Mouse (Mus musculus) intestine, embryonic 16.5 days (tissue): ENCODE results near the gene Zcchc4. TPM values are rescaled to one million over a fixed set of nuclear protein-coding genes. Genes with fewer than 3 reads are reported as not detected.

Source experiments
- ATAC-seq: fragments of 200-750 bp; cut with Nextera tagmentation; 2 replicates; pipeline ENCODE4 v1.8.0; 2017; ENCODE audit warnings: moderate TSS enrichment, moderate library complexity
- H3K27ac ChIP-seq: fragments of 300-500 bp; sonication (generic); 2 replicates; pipeline ENCODE4 v1.5.1; 2014; ENCODE audit warnings: mild to moderate bottlenecking, low read length
- H3K27me3 ChIP-seq: fragments of 300-500 bp; sonication (generic); replicated peaks from 2 replicates; pipeline ENCODE4 v1.6.1; 2014; ENCODE audit warnings: low read length, control low read depth, mixed read lengths; ENCODE audit not compliant: control insufficient read depth, insufficient read depth
- H3K36me3 ChIP-seq: fragments of 300-500 bp; sonication (generic); 2 replicates; pipeline ENCODE4 v1.6.1; 2014; ENCODE audit warnings: low read length, control low read depth; ENCODE audit not compliant: control insufficient read depth, insufficient read depth
- H3K4me1 ChIP-seq: fragments of 300-500 bp; sonication (generic); 2 replicates; pipeline ENCODE4 v1.6.1; 2014; ENCODE audit warnings: low read length, control low read depth, mixed read lengths; ENCODE audit not compliant: control insufficient read depth, insufficient read depth
- H3K4me2 ChIP-seq: fragments of 300-500 bp; sonication (generic); 2 replicates; pipeline ENCODE4 v1.6.1; 2014; ENCODE audit warnings: low read depth, low read length, control low read depth
- H3K4me3 ChIP-seq: fragments of 300-500 bp; sonication (generic); 2 replicates; pipeline ENCODE4 v1.5.1; 2014; ENCODE audit warnings: mild to moderate bottlenecking, low read length
- H3K9ac ChIP-seq: fragments of 300-500 bp; sonication (generic); 2 replicates; pipeline ENCODE4 v1.6.1; 2014; ENCODE audit warnings: low read depth, low read length
- H3K9me3 ChIP-seq: fragments of 300-500 bp; sonication (generic); 2 replicates; pipeline ENCODE4 v1.6.1; 2016; ENCODE audit warnings: low read length, control low read depth; ENCODE audit not compliant: control insufficient read depth
- WGBS: fragments of 180-500 bp; shearing (Covaris S2); extraction: QIAGEN DNeasy Blood & Tissue Kit; methylation state at CpG from one replicate; pipeline ENCODE4 v1.1.7; 2014; 5-methylcytosine and 5-hydroxymethylcytosine counted together
- polyA plus RNA-seq: library from polyadenylated mRNA; unstranded; fragments of >200 nt; fragmentation: Nextera tagmentation; extraction: Ambion mirVana; gene quantifications from 2 replicates; pipeline ENCODE4 v1.2.1, GENCODE M21; 2015

The Zcchc4 gene
- 10.8 and 11.6 TPM in 2 replicates for polyA plus RNA-seq

GRCm38 (mm10) chr5:52775237-52775636 is at the start of gene Zcchc4:
Zcchc4 (plus strand) TSS chr5:52775409.
- no peak within 1 kb of the TSS for H3K4me3 ChIP-seq
- no peaks in the 10 kb centered on the region for H3K9me3 ChIP-seq
- H3K27me3 ChIP-seq = no peaks in the 10 kb centered on the region
- no peak within 1 kb of the TSS for H3K9ac ChIP-seq
- no peak within 1 kb of the TSS for H3K4me2 ChIP-seq
- no peak for ATAC-seq
- H3K4me1 ChIP-seq = no peaks in the 10 kb centered on the region
- peaks cover 2% of the 10 kb centered on the region; the same call in 1 of the 2 replicates for H3K36me3 ChIP-seq
- 63% methylated on average over 8 of the region's 8 CpGs for WGBS
- no peak within 1 kb of the TSS for H3K27ac ChIP-seq

DNA sequence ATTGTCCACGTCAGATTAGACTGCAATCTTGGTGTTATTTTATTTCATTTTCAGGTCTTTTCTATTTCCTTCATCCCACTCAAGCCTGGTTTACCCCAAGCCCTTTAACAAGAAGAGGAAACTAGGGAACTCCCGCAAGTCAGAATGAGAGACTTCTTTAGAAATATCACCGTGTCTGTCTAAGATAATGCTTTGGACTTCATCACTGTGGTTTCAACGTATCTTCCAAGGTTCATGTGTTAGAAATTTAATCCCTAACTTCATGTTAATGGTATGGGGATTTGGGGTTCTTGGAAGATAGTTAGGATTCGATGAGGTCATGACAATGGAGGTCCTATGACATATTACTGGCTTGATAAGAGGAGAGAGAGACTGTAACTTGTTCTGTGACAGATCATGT is 47.5 kb upstream of the Zcchc4 start:
- Histone ChIP-seq H3K4me2 (no peak overlapping the region), H3K4me3 (no peak overlapping the region), H3K27ac (no peak overlapping the region), H3K9me3 (no peaks in the 10 kb centered on the region), H3K27me3 (no peaks in the 10 kb centered on the region), H3K9ac (no peak overlapping the region), H3K36me3 (no peaks in the 10 kb centered on the region), H3K4me1 (no peaks in the 10 kb centered on the region)
- no peak for ATAC-seq
- WGBS = 82% methylated on average over 5 of the region's 5 CpGs

GRCm38 (mm10) chr5:52732811-52733210 is 42.4 kb upstream of the Zcchc4 start:
- ATAC-seq = no peak
- H3K4me1 ChIP-seq = no peaks in the 10 kb centered on the region
- no peak overlapping the region for H3K9ac ChIP-seq
- no peak overlapping the region for H3K4me2 ChIP-seq
- no peaks in the 10 kb centered on the region for H3K9me3 ChIP-seq
- no peak overlapping the region for H3K4me3 ChIP-seq
- H3K27me3 ChIP-seq = no peaks in the 10 kb centered on the region
- 60% methylated on average over 4 of the region's 4 CpGs for WGBS
- no peak overlapping the region for H3K27ac ChIP-seq
- no peaks in the 10 kb centered on the region for H3K36me3 ChIP-seq

DNA sequence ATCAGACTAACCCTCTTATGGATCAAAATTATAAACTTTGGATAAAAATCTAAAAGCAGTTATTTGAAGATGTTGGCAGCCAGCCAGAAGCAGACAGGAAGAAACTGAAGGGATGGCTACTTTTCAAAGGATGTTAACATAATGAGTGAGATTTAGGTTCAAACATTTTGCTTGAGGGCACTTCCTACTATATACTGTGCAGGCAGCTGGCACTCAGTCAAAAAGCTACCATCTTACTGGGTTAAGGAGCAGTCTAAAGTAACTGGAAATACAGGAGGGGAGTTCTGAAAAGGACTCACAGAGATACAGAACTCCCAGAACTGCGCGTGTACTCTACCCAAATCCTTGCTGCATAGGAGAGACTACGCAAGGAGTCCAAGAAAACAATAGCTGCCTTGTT is 39.2 kb upstream of the Zcchc4 start:
- H3K4me1 ChIP-seq = no peaks in the 10 kb centered on the region
- ATAC-seq = no peak
- H3K4me3 ChIP-seq = no peak overlapping the region
- 67% methylated on average over 3 of the region's 3 CpGs for WGBS
- no peak overlapping the region for H3K9ac ChIP-seq
- H3K36me3 ChIP-seq = no peaks in the 10 kb centered on the region
- no peak overlapping the region for H3K27ac ChIP-seq
- H3K27me3 ChIP-seq = no peaks in the 10 kb centered on the region
- H3K9me3 ChIP-seq = no peaks in the 10 kb centered on the region
- H3K4me2 ChIP-seq = no peak overlapping the region

DNA sequence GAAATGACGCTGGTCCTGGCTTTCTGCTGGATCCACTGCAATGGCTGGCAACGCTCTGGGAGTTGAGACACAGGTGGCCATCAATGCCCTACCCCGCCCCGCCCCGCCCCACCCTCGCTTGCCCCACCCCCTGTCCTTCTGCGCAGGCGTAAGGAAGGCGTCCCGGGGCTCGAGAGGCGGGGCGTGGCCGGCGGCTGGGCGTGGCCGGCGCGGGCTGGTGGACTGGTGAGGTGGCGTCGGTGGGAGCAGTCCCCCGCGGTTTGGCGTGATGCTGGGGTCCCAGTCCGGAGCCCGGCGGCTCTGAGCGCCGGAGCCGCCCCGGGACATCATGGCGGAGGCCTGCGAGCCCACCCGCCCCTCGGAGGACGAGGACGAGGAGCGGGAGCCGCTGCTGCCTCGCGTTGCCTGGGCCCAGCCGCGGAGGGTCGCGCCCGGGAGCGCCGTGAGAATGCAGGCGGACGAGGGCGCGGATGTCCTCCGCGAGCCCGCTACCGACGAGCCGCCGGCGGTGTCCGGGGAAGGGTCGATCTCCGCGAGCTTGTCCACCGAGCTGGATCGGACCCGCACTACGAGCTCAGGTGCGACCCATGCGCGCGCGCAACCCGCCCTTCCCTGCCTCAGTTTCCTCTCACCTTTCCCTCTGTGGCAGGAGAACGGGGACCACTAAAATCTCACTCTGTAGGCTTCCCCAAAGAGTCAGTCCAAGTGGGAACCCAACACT is 33.7 kb upstream of the Zcchc4 start, which contains the start of gene Pi4k2b:
TSS of gene Pi4k2b (plus strand) at position 184 of the 721 bp plus-strand sequence.
- ATAC-seq = peak; percentile 92
- under 1% methylated on average over 68 of the region's 75 CpGs for WGBS

DNA sequence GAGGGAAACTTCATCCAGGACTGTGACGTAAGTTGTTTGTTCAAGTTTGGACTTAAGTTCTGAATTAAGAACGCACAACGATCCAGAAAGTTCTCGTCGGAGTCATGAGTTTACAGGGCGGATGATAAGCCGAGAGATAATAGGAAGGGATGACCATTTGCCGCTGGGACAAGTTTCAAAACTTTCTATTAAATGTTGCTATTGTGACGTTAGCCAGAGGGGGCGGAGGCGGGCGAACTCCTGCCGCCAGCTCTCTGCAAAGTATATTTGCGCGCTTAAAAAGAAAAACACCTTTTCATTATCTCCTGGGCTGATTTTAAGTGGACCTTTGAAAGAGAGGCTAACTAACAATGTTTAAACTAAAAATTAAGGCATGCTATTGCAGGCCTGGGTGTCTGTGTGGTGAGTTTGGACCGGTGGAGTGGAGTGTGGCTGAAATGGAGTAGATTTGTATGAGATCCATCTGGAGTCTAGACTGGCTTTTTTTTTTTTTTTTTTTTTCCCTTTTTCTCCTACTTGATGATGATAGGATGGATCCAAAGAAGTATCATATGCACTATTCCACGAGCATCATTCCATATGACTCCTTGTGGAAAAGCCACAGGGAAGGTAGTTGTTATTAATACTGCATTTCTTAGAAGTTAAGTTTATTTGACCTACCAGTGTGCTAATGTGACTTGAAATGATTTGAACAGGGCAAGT is 32.9 kb upstream of the Zcchc4 start:
- Histone ChIP-seq H3K4me2 (peak overlapping the region; percentile 74), H3K27ac (peak overlapping the region; percentile 81), H3K4me3 (peak overlapping the region; percentile 89), H3K36me3 (no peaks in the 10 kb centered on the region), H3K9ac (peak overlapping the region; percentile 91), H3K4me1 (peaks cover 3% of the 10 kb centered on the region), H3K27me3 (no peaks in the 10 kb centered on the region), H3K9me3 (no peaks in the 10 kb centered on the region)
- ATAC-seq = peak; percentile 55; the same call in 1 of the 2 replicates
- 3% methylated on average over 17 of the region's 17 CpGs for WGBS

More for the DNA sequence above, 33.7 kb upstream of the Zcchc4 start, which contains the start of gene Pi4k2b:
- Histone ChIP-seq H3K27ac (peak within 1 kb of the TSS; percentile 81), H3K4me2 (peak within 1 kb of the TSS; percentile 74), H3K9me3 (no peaks in the 10 kb centered on the region), H3K4me3 (peak within 1 kb of the TSS; percentile 89), H3K36me3 (no peaks in the 10 kb centered on the region), H3K4me1 (peaks cover 3% of the 10 kb centered on the region), H3K9ac (peak within 1 kb of the TSS; percentile 91), H3K27me3 (no peaks in the 10 kb centered on the region)

DNA sequence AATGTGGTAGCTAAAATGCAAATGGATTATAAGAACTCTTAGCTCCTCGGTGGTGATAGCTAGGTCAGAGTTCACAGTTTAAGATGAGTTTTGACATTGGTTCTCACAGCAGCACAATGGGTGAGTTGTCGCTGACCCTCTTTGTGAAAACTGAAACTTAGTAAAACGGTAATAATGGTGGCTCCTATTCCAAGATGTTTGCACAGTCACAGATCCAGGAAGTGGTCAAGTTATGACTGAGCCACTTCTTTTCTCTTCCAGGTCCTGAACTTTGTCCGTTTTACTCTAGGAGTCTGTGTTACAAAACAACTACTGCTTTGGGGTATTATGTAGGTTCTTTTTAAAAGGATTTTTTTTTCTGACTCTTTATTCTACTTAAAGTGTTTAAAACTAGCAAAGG is 32.0 kb upstream of the Zcchc4 start:
- H3K27ac ChIP-seq = no peak overlapping the region
- WGBS = 44% methylated on average over 4 of the region's 4 CpGs
- ATAC-seq = 0 out of 2 replicates have a peak, but pooled peaks have one; percentile 22
- peak overlapping the region; percentile 89; the same call in 1 of the 2 replicates for H3K4me3 ChIP-seq
- no peaks in the 10 kb centered on the region for H3K9me3 ChIP-seq
- no peaks in the 10 kb centered on the region for H3K27me3 ChIP-seq
- peak overlapping the region; percentile 74 for H3K4me2 ChIP-seq
- H3K9ac ChIP-seq = no peak overlapping the region
- H3K4me1 ChIP-seq = peaks cover 3% of the 10 kb centered on the region
- no peaks in the 10 kb centered on the region for H3K36me3 ChIP-seq

- Histone ChIP-seq H3K27me3 (no peaks in the 10 kb centered on the region), H3K4me2 (no peak overlapping the region), H3K27ac (no peak overlapping the region), H3K9ac (no peak overlapping the region), H3K4me3 (no peak overlapping the region), H3K36me3 (no peaks in the 10 kb centered on the region), H3K4me1 (peaks cover 3% of the 10 kb centered on the region), H3K9me3 (no peaks in the 10 kb centered on the region)
- ATAC-seq = no peak
These were observed 28.3 kb upstream of the Zcchc4 start for GRCm38 (mm10) chr5:52746920-52747319.

- Histone ChIP-seq H3K27ac (no peak overlapping the region), H3K4me3 (no peak overlapping the region), H3K4me2 (no peak overlapping the region), H3K4me1 (no peaks in the 10 kb centered on the region), H3K36me3 (peaks cover 3% of the 10 kb centered on the region; the same call in 1 of the 2 replicates), H3K9ac (no peak overlapping the region), H3K9me3 (no peaks in the 10 kb centered on the region), H3K27me3 (no peaks in the 10 kb centered on the region)
- 82% methylated on average over 5 of the region's 5 CpGs for WGBS
- no peak for ATAC-seq
These were observed 26.5 kb upstream of the Zcchc4 start for GRCm38 (mm10) chr5:52748732-52749131.
